ENCODE assay signal across 8 mouse cellular contexts in the genomic region with DNA sequence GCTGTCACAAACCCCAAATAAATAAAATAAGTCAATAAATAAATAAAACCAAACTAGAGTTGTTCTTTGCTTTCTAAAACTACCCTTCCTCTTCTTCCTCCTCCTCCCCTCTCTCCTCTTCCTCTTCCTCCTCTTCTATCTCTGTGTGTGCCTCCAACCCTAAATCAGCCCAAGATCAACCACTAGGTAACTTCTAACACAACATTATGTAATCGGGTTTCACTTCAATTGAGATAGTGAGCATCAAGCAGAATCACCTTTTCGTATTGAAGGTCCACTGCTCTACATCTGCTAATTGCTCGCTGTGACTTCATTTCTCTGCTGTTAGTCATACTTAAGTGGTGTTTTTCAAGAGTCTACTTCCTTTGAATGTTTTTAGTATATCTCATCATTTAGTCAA. TPM values are rescaled to one million over a fixed set of nuclear protein-coding genes. Genes with fewer than 3 reads are reported as not detected.
DNase-seq lines count a peak whose midpoint lies in the region; ATAC-seq and TF ChIP-seq lines count a peak whose summit lies in the region.

No protein-coding gene starts in this region.

- TF ChIP-seq POLR2A in myocyte (IDR thresholded peaks at IDR 0.05; ENCODE audit: insufficient read length, low read depth): no peak

- H3K27ac ChIP-seq in forebrain, embryonic 10.5 days: no peak overlapping the region
- H3K27ac ChIP-seq in forebrain, embryonic 16.5 days (ENCODE audit: low read length): no peak overlapping the region
- H3K27ac ChIP-seq in kidney, postnatal 0 days: peak overlapping the region; percentile 97; the same call in 1 of the 2 replicates
- no peak overlapping the region for H3K27ac ChIP-seq in kidney, embryonic 16.5 days (ENCODE audit: low read length)

- H3ac ChIP-seq in myocyte (ENCODE audit: control insufficient read depth, insufficient read length): no peak overlapping the region

- DNase-seq in forebrain, embryonic 10.5 days (ENCODE audit: extremely low spot score, low spot score): no peak
- no peak for DNase-seq in kidney, postnatal 0 days (ENCODE audit: low spot score)
- no peak for DNase-seq in kidney, postnatal 10 days
- DNase-seq in cerebellum, adult 11-12 months: no peak

- no peak overlapping the region for H3K9ac ChIP-seq in forebrain, embryonic 16.5 days (replicated peaks; ENCODE audit: low read depth, low read length)
- no peak overlapping the region for H3K9ac ChIP-seq in kidney, postnatal 0 days (ENCODE audit: low read depth, low read length)
- H3K9ac ChIP-seq in kidney, embryonic 16.5 days (replicated peaks; ENCODE audit: low read length): no peak overlapping the region

- H3K79me2 ChIP-seq in myocyte (ENCODE audit: control insufficient read depth, insufficient read depth): peaks cover 37% of the 10 kb centered on the region

- 0 out of 2 replicates have a peak, but pooled peaks cover 2% of the 10 kb centered on the region for H3K9me3 ChIP-seq in forebrain, embryonic 10.5 days
- no peaks in the 10 kb centered on the region for H3K9me3 ChIP-seq in forebrain, embryonic 16.5 days (ENCODE audit: control insufficient read depth, low read length)
- no peaks in the 10 kb centered on the region for H3K9me3 ChIP-seq in kidney, postnatal 0 days (replicated peaks; ENCODE audit: low read length)
- no peaks in the 10 kb centered on the region for H3K9me3 ChIP-seq in kidney, embryonic 16.5 days (ENCODE audit: low read length)

- no peak for TF ChIP-seq CTCF in kidney, postnatal 0 days (IDR thresholded peaks at IDR 0.05; ENCODE audit: low read depth)

- peaks cover 17% of the 10 kb centered on the region for H3K4me1 ChIP-seq in forebrain, embryonic 10.5 days
- peaks cover 30% of the 10 kb centered on the region for H3K4me1 ChIP-seq in forebrain, embryonic 16.5 days (replicated peaks; ENCODE audit: control insufficient read depth, insufficient read depth, low read length)
- H3K4me1 ChIP-seq in kidney, postnatal 0 days (replicated peaks; ENCODE audit: insufficient read depth, low read length): peaks cover 10% of the 10 kb centered on the region; the same call in 1 of the 2 replicates
- peaks cover 33% of the 10 kb centered on the region for H3K4me1 ChIP-seq in kidney, embryonic 16.5 days (ENCODE audit: insufficient read depth, low read length)

- ATAC-seq in forebrain, embryonic 16.5 days: no peak
- no peak for ATAC-seq in kidney, postnatal 0 days (replicated peaks; ENCODE audit: low FRiP score, low read depth)
- ATAC-seq in granulocyte monocyte progenitor cell, adult 5-6 weeks (replicated peaks; ENCODE audit: poor library complexity, severe bottlenecking): 0 out of 2 replicates have a peak, but pooled peaks have one; percentile 7
- no peak for ATAC-seq in kidney, embryonic 16.5 days (ENCODE audit: low FRiP score, low TSS enrichment)

- no peak overlapping the region; the same call in 1 of the 2 replicates for H3K4me2 ChIP-seq in forebrain, embryonic 16.5 days (ENCODE audit: low read length)
- no peak overlapping the region for H3K4me2 ChIP-seq in kidney, postnatal 0 days (ENCODE audit: low read length)
- H3K4me2 ChIP-seq in myocyte (ENCODE audit: low read depth): peak overlapping the region; percentile 28
- no peak overlapping the region for H3K4me2 ChIP-seq in kidney, embryonic 16.5 days (replicated peaks; ENCODE audit: low read depth, low read length)

- peaks cover 6% of the 10 kb centered on the region; the same call in 1 of the 2 replicates for H3K36me3 ChIP-seq in forebrain, embryonic 10.5 days (replicated peaks)
- no peaks in the 10 kb centered on the region for H3K36me3 ChIP-seq in forebrain, embryonic 16.5 days (ENCODE audit: control insufficient read depth, insufficient read depth)
- no peaks in the 10 kb centered on the region for H3K36me3 ChIP-seq in kidney, postnatal 0 days (ENCODE audit: insufficient read depth, low read length)
- no peaks in the 10 kb centered on the region for H3K36me3 ChIP-seq in myocyte (ENCODE audit: control insufficient read depth, insufficient read depth)
- H3K36me3 ChIP-seq in kidney, embryonic 16.5 days (ENCODE audit: insufficient read depth, low read length): no peaks in the 10 kb centered on the region

- 96% methylated on average over 3 of the region's 3 CpGs for WGBS in forebrain, embryonic 10.5 days
- WGBS in forebrain, embryonic 16.5 days: 96% methylated on average over 3 of the region's 3 CpGs
- 97% methylated on average over 3 of the region's 3 CpGs for WGBS in kidney, postnatal 0 days
- WGBS in kidney, embryonic 16.5 days: 97% methylated on average over 3 of the region's 3 CpGs

- H3K27me3 ChIP-seq in forebrain, embryonic 10.5 days (ENCODE audit: poor library complexity, severe bottlenecking): no peaks in the 10 kb centered on the region
- H3K27me3 ChIP-seq in forebrain, embryonic 16.5 days (replicated peaks; ENCODE audit: control insufficient read depth, insufficient read depth, low read length): no peaks in the 10 kb centered on the region
- no peaks in the 10 kb centered on the region for H3K27me3 ChIP-seq in kidney, postnatal 0 days (ENCODE audit: insufficient read depth, low read length)
- no peaks in the 10 kb centered on the region for H3K27me3 ChIP-seq in myocyte (ENCODE audit: control insufficient read depth, insufficient read depth, insufficient read length)
- no peaks in the 10 kb centered on the region for H3K27me3 ChIP-seq in kidney, embryonic 16.5 days (ENCODE audit: insufficient read depth, low read length)

- peak overlapping the region; percentile 87; the same call in 1 of the 2 replicates for H3K4me3 ChIP-seq in forebrain, embryonic 10.5 days
- no peak overlapping the region for H3K4me3 ChIP-seq in forebrain, embryonic 16.5 days (replicated peaks; ENCODE audit: low read length)
- H3K4me3 ChIP-seq in kidney, postnatal 0 days (replicated peaks; ENCODE audit: low read depth, low read length): no peak overlapping the region
- H3K4me3 ChIP-seq in myocyte: peak overlapping the region; percentile 82
- no peak overlapping the region for H3K4me3 ChIP-seq in kidney, embryonic 16.5 days (ENCODE audit: low read length)

TF ChIP-seq in myocyte, 11 proteins besides CTCF, POLR2A, EP300 and RAD21:
- TF ChIP-seq POLR2AphosphoS2 (IDR thresholded peaks at IDR 0.05; ENCODE audit: insufficient read length, low read depth) (no peak), MYOG (IDR thresholded peaks at IDR 0.05; ENCODE audit: control insufficient read depth in 1 of 3, insufficient read depth in 1 of 3, insufficient read length in 2 of 3, low read depth in 2 of 3) (no peak), REST (IDR thresholded peaks at IDR 0.05; ENCODE audit: insufficient read depth, insufficient read length) (no peak), USF1 (IDR thresholded peaks at IDR 0.05; ENCODE audit: low read depth) (no peak), MAX (IDR thresholded peaks at IDR 0.05; ENCODE audit: low read depth) (no peak), TCF3 (IDR thresholded peaks at IDR 0.05; ENCODE audit: insufficient read length, low read depth) (no peak), TCF12 (IDR thresholded peaks at IDR 0.05; ENCODE audit: insufficient read depth, poor library complexity, severe bottlenecking) (no peak), E2F4 (IDR thresholded peaks at IDR 0.05; ENCODE audit: insufficient read depth) (no peak), CEBPB (IDR thresholded peaks at IDR 0.05; ENCODE audit: insufficient read depth, poor library complexity, severe bottlenecking) (no peak), MYOD1 (IDR thresholded peaks at IDR 0.05; ENCODE audit: control insufficient read depth in 1 of 3, insufficient read length in 2 of 3, low read depth in 2 of 3) (no peak)

RNA-seq across cellular contexts. Expression of a gene that starts 8.8 kb away (rescaled TPM):
- polyA plus RNA-seq in forebrain, embryonic 10.5 days (2016; fragmentation: Nextera tagmentation; extraction: Ambion mirVana): 24.7 and 31.7 TPM in 2 replicates
- polyA plus RNA-seq in forebrain, embryonic 16.5 days (2015; fragmentation: Nextera tagmentation; extraction: Ambion mirVana): 78.3 and 84.1 TPM in 2 replicates
- 34.3 and 35.3 TPM in 2 replicates for polyA plus RNA-seq in kidney, postnatal 0 days (2015; fragmentation: Nextera tagmentation; extraction: Ambion mirVana)
- 19.9 and 26.1 TPM in 2 replicates for total RNA-seq in granulocyte monocyte progenitor cell, adult 5-6 weeks (2014; fragmentation: Nextera tagmentation)
- 24.4 and 24.5 TPM in 2 replicates for total RNA-seq in granulocyte monocyte progenitor cell, adult 5-6 weeks (2017)
- 6.1 TPM for polyA plus RNA-seq in myocyte (2012; fragmentation: generic; extraction: Trizol)
- 25.6 and 30.8 TPM in 2 replicates for polyA plus RNA-seq in kidney, embryonic 16.5 days (2015; fragmentation: Nextera tagmentation; extraction: Ambion mirVana)

Comparison
In these comparisons a context has a peak if more than half of its experiments do, and no peak if none do; other contexts are left out.
1. H3K4me3 ChIP-seq: peak in forebrain, embryonic 10.5 days (single experiment) and myocyte (single experiment); none in forebrain, embryonic 16.5 days (single experiment), kidney, postnatal 0 days (single experiment) and kidney, embryonic 16.5 days (single experiment).